Mouse (Mus musculus) gastrocnemius, postnatal 14 days (tissue): ENCODE data around the gene Hnrnpul1. TPM values are rescaled to one million over a fixed set of nuclear protein-coding genes. Genes with fewer than 3 reads are reported as not detected.
A peak's percentile ranks its signal among the peaks of the same experiment; 100 is the strongest.
"Not testable (repeated sequence)": the region's sequence is repeated elsewhere in the genome, so short reads cannot be mapped to it uniquely, and the experiment has no call there.

ENCODE experiments used
- DNase-seq: peaks from one replicate; pipeline ENCODE4 v3.0.0; 2021; ENCODE audit warnings: mixed read lengths
- intact Hi-C: fragments of 180-260 bp; cut with DNase I; formaldehyde crosslinking; loops from one replicate; pipeline ENCODE4 v1.15.1; 2025; ENCODE audit warnings: low total_unique reads
- long read RNA-seq, 2 experiments: library from polyadenylated mRNA; stranded (forward); transcript quantifications; one replicate each; pipeline ENCODE4 v2.0.0; 2021
- total RNA-seq, 2 experiments: library from RNA; stranded (reverse); gene quantifications; 2 replicates each; pipeline ENCODE4 v1.2.3; 2021

Hnrnpul1 gene
- 10 to 100 TPM; 67.9 to 69.5 TPM for total RNA-seq
- long read RNA-seq, experiment 1, transcript Hnrnpul1-205 (15 exons, 3,784 nt), result major isoform, 11 of 25 reads
- long read RNA-seq, experiment 1, partial matches to known transcripts, result 5 of 25 reads
- long read RNA-seq, experiment 1, other reads (novel, unspliced or antisense), result 7 of 25 reads
- long read RNA-seq, experiment 2, transcript Hnrnpul1-201 (15 exons, 3,354 nt), result minor isoform, 6 of 42 reads
- long read RNA-seq, experiment 2, transcript Hnrnpul1-205 (15 exons, 3,784 nt), result major isoform, 25 of 42 reads
- long read RNA-seq, experiment 2, partial matches to known transcripts, result 6 of 42 reads
- long read RNA-seq, experiment 2, other reads (novel, unspliced or antisense), result 2 of 42 reads

DNA sequence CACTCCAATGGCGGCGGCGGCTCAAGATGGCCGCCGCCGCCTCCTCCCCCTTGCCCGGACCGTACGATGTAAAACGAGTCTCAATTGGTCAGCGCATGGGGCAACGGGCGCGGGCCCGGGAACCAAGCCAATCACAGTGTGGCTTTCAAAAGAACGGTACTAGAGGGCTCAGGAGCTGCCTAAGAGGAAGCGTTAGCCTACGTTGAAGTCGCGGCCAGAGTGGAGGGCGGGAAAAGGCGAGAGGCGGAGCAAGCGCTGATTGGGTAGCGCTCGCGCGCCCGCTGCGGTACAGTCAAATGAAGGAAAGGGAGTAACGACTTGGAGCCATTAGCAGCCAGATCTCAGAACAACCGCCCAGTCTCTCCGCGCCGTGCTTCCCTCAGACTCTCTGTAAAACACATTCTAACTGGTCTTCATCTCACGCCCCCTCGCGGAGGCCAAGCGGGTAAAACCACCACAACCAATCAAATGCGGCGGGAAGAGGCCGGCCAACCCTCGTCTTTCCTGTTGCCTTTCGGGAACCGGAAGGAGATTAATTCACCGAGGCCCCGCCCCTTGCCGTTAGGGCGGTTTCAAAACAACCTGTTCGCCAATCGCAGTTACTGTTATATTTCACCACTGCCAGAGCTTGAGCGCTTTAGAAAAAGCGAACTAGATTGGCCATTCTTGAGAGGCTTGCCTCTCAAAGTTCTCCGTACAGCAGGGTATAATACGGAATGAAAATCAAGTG is at the start of gene Hnrnpul1:
Gene Hnrnpul1, minus strand, starts transcription at position 20 of the 730 bp plus-strand sequence.
- DNase-seq, result peak; percentile 98
- intact Hi-C loops, result no loop called here

DNA sequence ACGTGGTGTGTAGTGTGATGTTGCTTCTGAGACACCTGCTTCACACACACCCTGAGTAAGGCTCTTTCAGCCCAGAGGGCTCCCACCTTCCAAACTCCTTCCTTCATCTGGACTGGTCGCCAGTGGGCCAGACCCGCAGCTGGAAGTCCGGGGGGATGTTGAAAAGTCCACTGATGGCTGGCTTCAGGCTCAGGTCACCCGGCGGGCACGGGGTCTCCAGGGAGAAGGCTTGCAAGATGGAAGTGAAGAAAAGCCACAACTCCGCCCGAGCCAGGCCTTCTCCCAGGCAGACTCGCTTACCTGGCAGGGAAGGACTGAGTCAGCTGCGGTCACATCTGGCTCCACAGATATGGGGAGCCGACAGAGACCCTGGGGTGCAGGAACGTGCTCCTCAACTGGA is 48.9 kb upstream of the Hnrnpul1 start:
- intact Hi-C loops, result no loop called here
- DNase-seq, result no peak

DNA sequence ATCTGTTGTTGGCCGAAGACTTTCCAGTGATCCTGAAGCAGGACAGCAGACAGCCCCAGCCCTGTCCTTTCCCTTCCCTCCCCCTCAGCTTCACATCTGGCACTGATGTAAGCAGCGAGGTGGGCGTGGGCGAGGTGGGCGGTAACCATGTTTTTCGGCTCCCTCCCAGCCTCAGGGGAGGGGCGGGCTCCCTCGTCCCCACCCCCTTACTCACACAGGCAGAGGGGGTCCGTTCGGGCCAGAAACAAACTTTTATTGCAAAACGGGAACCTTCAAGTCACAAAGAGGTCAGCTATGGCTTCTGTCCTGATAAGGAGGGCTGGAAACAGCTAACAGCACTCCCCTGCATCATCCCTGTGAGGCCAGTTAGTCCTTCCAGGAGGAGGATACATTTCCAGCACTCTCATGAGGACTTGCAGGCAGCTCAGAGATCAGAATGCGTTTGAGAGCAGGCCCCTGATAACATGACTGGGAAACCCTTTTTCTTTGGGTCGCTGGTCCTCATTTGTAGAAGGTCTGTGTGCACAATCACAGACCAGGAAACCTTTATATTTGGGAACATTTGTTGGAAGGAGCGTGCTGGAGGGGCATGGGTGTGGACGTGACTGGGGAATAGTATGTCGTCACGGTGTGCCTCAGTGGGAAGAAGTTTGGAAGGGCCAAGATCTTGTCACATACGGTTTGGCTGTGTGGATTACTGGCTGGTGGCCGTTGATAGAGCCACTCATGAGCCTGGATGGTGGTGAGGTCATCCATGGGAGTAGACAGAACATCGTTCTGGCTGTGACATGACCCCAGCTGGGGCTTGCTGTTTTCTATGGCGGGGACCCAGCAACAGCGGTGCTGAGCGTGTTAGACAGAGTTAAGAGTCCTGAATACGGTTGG is 47.9 kb upstream of the Hnrnpul1 start:
- DNase-seq, result peak; percentile 90
- intact Hi-C loops, result no loop called here

DNA sequence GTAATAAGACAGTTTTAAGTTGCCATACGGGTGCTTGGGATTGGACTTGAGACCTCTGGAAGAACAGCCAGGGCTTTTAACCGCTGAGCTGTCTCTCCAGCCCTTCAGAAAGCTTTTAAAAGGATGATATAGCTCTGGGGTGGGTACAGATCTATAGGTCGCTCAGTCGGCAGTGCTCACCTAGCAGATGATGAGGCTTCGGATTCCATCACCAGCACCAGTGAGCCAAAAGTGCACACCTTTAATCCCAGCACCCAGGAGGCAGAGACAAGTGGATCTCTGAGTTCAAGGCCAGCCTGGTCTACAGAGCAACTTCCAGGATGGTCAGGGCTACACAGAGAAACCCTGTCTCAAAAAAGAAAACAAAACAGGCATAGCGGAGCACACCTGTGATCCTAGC is 46.5 kb upstream of the Hnrnpul1 start:
- no peak for DNase-seq
- intact Hi-C loops, result no loop called here

DNA sequence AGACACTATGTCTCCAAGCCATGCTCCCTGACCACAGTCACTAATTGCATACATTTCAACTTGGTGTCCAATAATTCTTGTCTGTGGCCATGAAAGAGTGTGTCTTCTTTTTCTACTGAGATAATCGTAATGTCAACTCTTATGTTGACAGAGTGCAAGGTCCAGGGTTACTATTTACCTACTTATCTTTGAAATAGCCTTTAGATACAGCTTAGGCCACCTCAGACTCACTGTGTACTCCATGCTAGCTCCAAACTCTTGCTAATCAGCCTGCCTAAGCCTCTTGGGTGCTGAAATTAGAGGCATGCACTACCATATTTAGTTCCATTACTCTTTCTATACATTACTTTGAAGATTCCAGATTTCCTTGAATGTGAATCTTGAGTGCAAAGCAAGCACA is 44.8 kb upstream of the Hnrnpul1 start:
- intact Hi-C loops, result no loop called here
- DNase-seq, result no peak

DNA sequence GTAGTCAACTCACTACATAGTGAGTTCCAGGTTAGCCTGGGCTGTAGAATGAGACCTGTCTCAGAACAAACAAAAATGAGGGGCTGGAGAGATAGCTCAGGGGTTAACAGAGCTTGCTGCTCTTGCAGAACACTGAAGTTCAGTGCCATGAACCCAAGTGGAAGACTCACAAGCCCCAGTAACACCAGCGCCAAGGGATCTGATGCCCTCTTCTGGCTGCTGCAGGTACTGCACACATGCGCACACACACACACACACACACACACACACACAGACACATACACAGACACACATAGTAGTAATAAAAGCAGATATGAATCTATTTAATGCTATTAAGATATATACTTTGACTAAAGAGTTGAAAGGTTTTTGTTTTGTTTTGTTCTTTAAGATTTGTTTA is 44.0 kb upstream of the Hnrnpul1 start:
- intact Hi-C loops, result no loop called here
- no peak for DNase-seq

DNA sequence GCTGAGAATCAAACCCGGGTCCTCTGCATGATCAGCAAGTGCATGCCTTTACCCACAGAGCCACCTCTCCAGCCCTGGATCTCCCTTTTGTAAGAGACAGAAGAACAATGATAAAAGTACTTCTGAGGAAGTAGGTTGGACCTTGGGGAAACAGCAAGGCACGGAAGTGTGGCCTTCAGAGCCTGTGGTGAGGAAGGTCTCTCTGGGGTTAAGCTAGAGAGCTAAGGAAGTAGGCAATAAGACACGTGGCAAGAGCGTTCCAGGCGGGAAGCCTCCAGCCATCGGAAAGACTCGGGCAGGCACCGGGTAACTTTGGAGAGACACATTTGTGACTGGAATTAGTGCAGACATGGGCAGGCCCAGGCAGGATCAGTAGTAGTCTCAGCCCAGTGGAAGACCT is 40.2 kb upstream of the Hnrnpul1 start:
- intact Hi-C loops, result no loop called here

DNA sequence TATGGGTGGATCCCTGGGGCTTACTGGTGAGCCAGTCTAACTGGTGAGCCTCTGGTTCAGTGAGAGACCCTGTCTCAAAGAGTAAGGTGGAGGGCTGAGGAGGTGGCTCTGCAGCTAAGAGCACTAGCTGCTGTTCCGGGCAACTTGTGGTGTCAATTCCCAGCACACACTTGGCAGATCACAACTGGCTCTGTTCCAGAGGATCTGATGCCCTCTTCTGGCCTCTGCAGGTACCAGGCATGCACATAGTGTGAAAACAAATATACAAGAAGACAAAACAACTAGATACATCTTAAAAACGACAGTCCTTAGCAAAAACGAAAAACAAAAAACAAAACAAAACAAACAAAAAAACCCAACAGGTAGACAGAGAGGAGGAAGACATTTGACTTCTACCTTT is 39.1 kb upstream of the Hnrnpul1 start:
- DNase-seq, result no peak
- intact Hi-C loops, result no loop called here

More for the DNA sequence above, 40.2 kb upstream of the Hnrnpul1 start:
- no peak for DNase-seq

DNA sequence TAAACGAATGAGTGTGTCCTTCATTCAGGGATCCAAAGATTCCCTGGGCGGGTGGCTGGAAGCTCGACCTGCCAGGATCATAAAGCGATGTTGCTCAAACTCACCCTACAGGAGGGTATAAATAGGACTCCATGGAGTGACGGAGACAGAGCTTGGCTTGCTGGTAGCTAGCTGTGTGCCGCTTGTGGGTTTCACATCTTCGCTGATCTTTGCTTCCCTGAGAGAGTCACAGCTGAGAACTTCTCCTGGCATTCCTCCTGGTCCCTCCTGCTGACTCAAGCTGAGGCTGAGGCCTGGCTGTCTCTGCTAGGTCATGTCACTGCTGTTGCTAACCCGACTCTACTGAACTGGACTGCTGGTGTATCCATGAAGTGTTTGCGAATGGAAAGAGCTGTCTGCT is 38.4 kb upstream of the Hnrnpul1 start:
- intact Hi-C loops, DNase-seq: not testable (repeated sequence)

DNA sequence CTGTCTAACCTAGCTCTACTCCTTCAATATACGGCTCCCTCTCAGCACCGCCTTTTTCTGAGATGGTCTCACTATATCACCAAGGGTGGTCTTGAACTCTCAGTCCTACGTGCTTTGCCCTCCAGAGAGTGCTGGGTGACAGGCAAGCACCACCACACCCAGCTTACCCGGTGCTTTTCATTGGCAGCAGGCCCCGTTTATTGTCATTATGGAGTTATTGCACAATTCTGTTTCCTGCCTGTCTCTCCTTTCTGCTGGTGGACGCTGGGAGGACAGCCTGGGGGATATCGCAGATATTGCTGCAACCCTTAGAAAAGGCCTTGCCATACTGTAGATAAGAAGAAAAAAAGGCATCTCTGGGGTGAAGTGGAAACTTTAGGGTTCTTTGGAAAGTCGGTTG is 36.1 kb upstream of the Hnrnpul1 start:
- intact Hi-C loops, result no loop called here

DNA sequence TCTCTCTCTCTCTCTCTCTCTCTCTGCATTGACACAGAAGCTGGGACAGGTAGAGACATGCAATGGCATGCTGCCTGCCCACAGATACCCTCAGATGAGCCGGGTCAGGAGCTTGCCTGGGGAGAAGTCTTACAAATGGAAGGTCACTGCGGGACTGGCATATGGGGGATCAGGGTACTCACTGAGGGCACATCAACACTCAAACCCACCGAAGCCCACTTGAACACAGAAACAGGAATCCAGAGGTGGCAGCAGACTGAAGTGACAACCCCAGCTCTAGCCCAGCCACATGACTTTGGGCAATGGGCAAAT is 34.5 kb upstream of the Hnrnpul1 start:
- DNase-seq, result no peak
- intact Hi-C loops, result no loop called here

More for the DNA sequence above, 36.1 kb upstream of the Hnrnpul1 start:
- DNase-seq, result peak; percentile 55

DNA sequence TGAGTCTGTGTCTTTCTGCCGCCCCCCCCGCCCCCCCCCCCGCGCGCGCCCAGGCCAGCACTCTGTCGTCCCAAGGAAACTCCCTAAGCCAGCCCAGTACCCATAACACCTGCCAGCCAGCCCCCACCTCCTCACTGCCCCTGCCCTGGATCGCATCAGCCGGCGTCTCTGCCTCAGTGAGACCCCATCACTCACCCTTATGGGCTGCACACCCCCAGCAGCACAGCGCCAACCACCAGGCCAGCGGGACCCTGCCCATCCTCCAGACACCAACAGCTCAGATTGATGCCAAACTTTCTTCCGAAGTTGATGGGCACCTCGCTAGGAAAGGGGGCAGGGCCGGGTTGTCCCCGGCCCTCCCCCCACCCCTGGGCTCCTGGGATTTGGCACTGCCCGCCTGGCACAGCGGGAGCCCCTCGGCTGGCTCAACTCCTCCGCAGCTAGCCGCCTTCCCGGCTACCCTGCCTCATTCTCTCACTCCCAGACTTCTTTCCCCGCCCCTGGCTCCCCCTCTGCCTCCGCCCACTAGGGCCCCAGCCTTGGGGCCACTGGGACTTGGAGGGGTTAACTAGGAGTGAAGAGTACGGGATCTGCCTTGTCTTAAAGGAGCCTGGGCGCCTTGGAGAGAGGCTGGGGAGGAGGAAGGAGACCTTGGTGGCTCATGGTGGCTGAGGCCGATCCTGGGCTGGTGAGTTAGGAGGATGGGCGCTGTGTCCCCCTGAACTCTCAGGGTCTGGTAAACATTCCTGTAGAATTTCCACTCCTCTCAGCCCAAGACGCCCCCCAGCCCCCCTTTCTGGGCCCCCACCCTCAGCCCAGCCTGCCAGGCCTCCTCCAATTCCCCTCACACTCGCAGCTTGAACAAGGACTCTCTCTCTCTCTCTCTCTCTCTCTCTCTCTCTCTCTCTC is 33.9 kb upstream of the Hnrnpul1 start, which contains the start of gene Axl:
Gene Axl, minus strand, starts transcription at position 486 of the 909 bp plus-strand sequence.
- intact Hi-C loops, result no loop called here
- peak; percentile 84 for DNase-seq

DNA sequence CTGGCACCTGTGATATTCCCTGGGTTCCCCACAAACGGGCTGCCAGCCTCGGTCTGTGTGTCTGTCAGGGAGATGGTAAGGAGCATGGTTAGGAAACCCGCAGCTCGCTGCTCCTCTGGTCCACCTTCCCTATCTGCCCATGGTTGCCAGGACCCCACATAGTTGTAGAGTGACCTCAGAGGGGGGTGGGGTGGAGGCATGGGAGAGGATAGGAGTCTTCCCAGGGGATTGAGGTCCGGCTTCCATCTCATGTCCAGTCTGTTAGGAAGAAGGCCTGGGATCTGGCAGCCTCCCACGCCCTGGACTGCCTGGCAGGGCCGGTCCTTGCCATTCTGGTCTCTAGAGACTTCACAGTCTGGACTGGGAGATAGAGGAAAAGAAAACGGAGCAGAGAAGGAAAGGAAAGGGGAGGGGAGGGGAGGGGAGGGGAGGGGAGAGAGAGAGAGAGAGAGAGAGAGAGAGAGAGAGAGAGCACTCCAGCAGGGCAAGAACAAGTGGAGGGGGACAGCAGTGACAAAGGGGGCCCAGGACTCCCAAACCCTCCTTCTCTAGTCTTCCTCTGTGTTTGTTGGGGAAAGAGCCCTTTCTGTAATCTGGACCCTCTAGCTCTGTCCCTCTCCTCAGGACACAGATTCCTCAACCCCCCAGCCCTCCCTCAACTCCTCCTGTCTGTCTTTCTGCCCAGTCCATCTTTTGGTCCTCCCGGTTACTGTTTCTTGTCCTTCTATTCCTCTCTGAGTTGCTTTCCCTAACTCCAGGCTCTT is 33.1 kb upstream of the Hnrnpul1 start:
- DNase-seq, result peak; percentile 37
- intact Hi-C loops, result no loop called here

DNA sequence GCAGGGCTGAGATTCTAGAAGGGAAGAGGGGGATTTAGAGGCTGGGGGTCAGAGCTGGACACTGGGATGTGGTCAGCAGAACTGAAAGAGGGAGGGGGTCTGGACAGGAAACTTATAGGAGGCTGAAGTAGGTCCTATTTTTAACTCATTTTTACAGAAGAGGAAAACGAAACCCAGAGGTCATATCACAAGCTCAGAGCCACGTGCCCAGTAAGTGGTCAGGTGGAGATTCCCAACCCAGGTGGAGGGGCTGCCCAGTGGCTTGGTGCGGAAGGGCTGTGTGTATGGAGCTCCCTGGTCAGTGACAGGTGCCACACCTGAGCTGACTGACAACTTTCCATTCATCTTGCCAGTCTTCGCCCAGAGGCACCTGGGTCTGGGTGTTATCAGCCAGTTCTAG is 32.4 kb upstream of the Hnrnpul1 start:
- intact Hi-C loops, result no loop called here
- DNase-seq, result no peak

DNA sequence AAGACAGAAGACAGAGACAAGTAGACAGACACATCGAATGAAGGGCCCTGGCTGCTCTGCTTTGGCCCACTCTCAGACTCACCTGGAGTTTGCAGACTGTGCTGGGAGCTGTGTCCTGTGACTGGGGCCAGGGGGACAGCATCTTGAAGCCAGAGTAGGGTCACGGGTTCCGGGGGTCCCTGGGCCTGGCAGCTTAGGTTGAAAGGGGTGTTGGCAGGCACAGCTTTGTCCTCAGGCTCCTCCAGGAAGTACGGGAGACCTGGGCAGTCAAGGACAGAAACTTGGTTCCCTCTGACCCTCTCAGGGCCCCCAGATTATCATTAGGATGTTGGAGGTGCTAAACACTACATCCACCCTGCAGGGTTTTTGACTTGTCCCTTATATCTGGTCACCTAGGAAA is 31.2 kb upstream of the Hnrnpul1 start:
- no peak for DNase-seq

DNA sequence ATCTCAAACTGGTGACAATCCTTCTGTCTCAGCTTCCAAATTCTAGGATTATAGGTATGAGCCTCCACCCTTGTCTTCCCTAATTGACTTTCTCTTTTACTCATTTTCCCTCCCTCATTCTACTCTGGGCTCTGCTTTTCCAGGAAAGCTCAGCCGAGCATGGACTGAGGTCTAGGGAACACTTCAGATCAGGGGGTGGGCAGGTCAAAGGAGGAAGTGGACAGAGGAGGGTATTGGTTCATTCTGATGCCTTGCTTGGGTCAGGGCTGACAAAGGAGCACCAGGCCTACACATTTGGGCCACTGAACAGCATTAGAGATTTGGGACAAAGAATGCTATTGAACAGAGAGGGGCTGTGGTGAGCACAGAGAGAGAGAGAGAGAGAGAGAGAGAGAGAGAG is 30.3 kb upstream of the Hnrnpul1 start:
- intact Hi-C loops, result no loop called here
- DNase-seq, result no peak

More for the DNA sequence above, 31.2 kb upstream of the Hnrnpul1 start:
- intact Hi-C loops, result no loop called here

DNA sequence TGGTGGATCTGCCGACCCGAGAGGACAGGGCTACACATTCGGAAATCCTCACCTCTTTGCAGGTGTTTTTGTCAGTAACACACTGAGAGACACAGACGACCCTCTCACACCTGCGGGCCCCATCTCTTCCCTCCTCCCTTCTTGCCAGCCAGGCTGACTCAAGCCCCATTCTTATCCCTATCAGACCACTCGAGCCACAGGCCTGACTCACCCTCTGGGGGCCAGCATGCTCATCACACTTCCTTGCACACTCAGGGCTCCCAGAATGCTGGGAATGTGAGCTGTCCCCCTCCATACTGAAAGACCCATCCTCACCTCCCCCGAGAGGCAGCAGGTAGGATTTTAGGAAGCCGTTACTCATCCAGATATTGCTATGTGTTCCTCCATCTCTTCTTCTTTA is 29.2 kb upstream of the Hnrnpul1 start:
- DNase-seq, result no peak
- intact Hi-C loops, result no loop called here

DNA sequence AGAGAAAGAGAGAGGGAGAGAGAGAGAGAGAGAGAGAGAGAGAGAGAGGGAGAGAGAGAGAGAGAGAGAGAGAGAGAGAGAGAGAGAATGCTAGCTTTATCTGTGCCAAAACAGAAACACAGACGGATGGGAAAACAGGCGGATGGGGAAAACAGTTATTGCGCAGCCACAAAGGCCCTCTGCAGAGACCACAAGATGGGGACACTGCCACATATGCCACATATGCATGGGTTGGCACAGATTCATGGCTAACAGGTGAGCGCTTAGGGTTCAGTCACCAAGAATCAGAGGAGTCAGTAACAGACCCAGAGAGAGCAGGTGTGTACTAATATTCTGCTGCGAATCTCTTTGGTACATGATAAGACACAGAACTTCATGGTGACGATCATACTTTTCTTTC is 28.2 kb upstream of the Hnrnpul1 start:
- intact Hi-C loops, result no loop called here
- DNase-seq, result no peak
